10 mouse cellular contexts compared by ENCODE assay signal in genomic region chr3:134829531-134829921, GRCm38 (mm10). TPM values are rescaled to one million over a fixed set of nuclear protein-coding genes. Genes with fewer than 3 reads are reported as not detected.
A peak's percentile ranks its signal among the peaks of the same experiment; 100 is the strongest.
DNase-seq lines count a peak whose midpoint lies in the region; ATAC-seq and TF ChIP-seq lines count a peak whose summit lies in the region.
"Had no signal": no experiment of that assay in that cellular context is flagged by ENCODE, and none has a peak within 500 bp of the region (broad histone marks: within the 10 kb centered on the region; RNA-seq: fewer than 3 reads in every experiment).

No protein-coding gene starts in this region.

- no peak overlapping the region for H3K27ac ChIP-seq in heart, embryonic 14.5 days (replicated peaks in 1 of 2; ENCODE audit: control insufficient read depth in 1 of 2, insufficient read depth in 1 of 2, low read depth in 2 of 2, low read length in 2 of 2)
- H3K27ac ChIP-seq in ES-Bruce4 (ENCODE audit: insufficient read depth, low read length), result no peak overlapping the region
- no peak overlapping the region for H3K27ac ChIP-seq in forebrain, embryonic 15.5 days (replicated peaks)
- no peak overlapping the region for H3K27ac ChIP-seq in liver, postnatal 0 days (ENCODE audit: low read depth)

- no peaks in the 10 kb centered on the region for H3K9me3 ChIP-seq in heart, embryonic 14.5 days (ENCODE audit: control insufficient read depth, low read length)
- H3K9me3 ChIP-seq in ES-Bruce4 (replicated peaks; ENCODE audit: control insufficient read depth, insufficient read depth, low read length, poor library complexity, severe bottlenecking), result no peaks in the 10 kb centered on the region
- no peaks in the 10 kb centered on the region for H3K9me3 ChIP-seq in forebrain, embryonic 15.5 days
- no peaks in the 10 kb centered on the region for H3K9me3 ChIP-seq in liver, postnatal 0 days (ENCODE audit: low read length)

- H3K4me2 ChIP-seq in heart, embryonic 14.5 days (ENCODE audit: low read length), result peak overlapping the region; percentile 83
- H3K4me2 ChIP-seq in forebrain, embryonic 15.5 days (replicated peaks), result peak overlapping the region; percentile 93
- H3K4me2 ChIP-seq in liver, postnatal 0 days (ENCODE audit: low read depth, low read length), result peak overlapping the region; percentile 26

- no peak for DNase-seq in heart, postnatal 14 days
- DNase-seq in liver, postnatal 0 days, result no peak
- no peak for DNase-seq in T-cell, adult 2 months (ENCODE audit: low spot score)
- no peak for DNase-seq in adrenal gland, postnatal 4 days (ENCODE audit: low spot score in 2 of 2)
- DNase-seq: cerebellum, adult 8-10 months had no signal

- TF ChIP-seq CTCF in ES-Bruce4 (IDR thresholded peaks at IDR 0.05; ENCODE audit: low read depth, low read length), result peak; percentile 14
- TF ChIP-seq CTCF in liver, postnatal 0 days (IDR thresholded peaks at IDR 0.05; ENCODE audit: low read depth), result no peak

- H3K36me3 ChIP-seq in heart, embryonic 14.5 days (ENCODE audit: control insufficient read depth, insufficient read depth, low read length), result no peaks in the 10 kb centered on the region
- H3K36me3 ChIP-seq in ES-Bruce4 (ENCODE audit: control insufficient read depth, insufficient read depth, low read length, poor library complexity, severe bottlenecking), result no peaks in the 10 kb centered on the region
- H3K36me3 ChIP-seq in forebrain, embryonic 15.5 days, result no peaks in the 10 kb centered on the region
- H3K36me3 ChIP-seq in liver, postnatal 0 days (replicated peaks; ENCODE audit: insufficient read depth, low read length), result no peaks in the 10 kb centered on the region

- intact Hi-C loops in heart, postnatal 14 days (cut with DNase I), result no loop called here

- TF ChIP-seq POLR2A in ES-Bruce4 (IDR thresholded peaks at IDR 0.05; ENCODE audit: insufficient read depth, low read length), result no peak

- no peaks in the 10 kb centered on the region for H3K4me1 ChIP-seq in heart, embryonic 14.5 days (ENCODE audit: control insufficient read depth in 2 of 2, insufficient read depth in 2 of 2, low read length in 2 of 2)
- H3K4me1 ChIP-seq in ES-Bruce4 (ENCODE audit: control insufficient read depth, insufficient read depth, low read length), result no peaks in the 10 kb centered on the region
- peaks cover 9% of the 10 kb centered on the region for H3K4me1 ChIP-seq in forebrain, embryonic 15.5 days
- no peaks in the 10 kb centered on the region for H3K4me1 ChIP-seq in liver, postnatal 0 days (ENCODE audit: insufficient read depth)

- 10% methylated on average over 13 of the region's 13 CpGs for WGBS in heart, embryonic 14.5 days
- 8% methylated on average over 13 of the region's 13 CpGs for WGBS in forebrain, embryonic 15.5 days
- WGBS in liver, postnatal 0 days (ENCODE audit: insufficient replicate concordance), result 11% methylated on average over 13 of the region's 13 CpGs

- H3K27me3 ChIP-seq in heart, embryonic 14.5 days (ENCODE audit: control insufficient read depth, insufficient read depth, low read length), result peaks cover 13% of the 10 kb centered on the region
- no peaks in the 10 kb centered on the region for H3K27me3 ChIP-seq in ES-Bruce4 (ENCODE audit: control insufficient read depth, insufficient read depth, low read length, poor library complexity, severe bottlenecking)
- no peaks in the 10 kb centered on the region for H3K27me3 ChIP-seq in forebrain, embryonic 15.5 days
- H3K27me3 ChIP-seq in liver, postnatal 0 days (ENCODE audit: insufficient read depth, low read length), result peaks cover 11% of the 10 kb centered on the region; the same call in 1 of the 2 replicates

- H3K4me3 ChIP-seq in heart, embryonic 14.5 days (ENCODE audit: control insufficient read depth in 1 of 2, insufficient read depth in 1 of 2, low read depth in 1 of 2, low read length in 2 of 2), result peak overlapping the region; percentile 30 to 39
- H3K4me3 ChIP-seq in ES-Bruce4 (ENCODE audit: low read depth, low read length), result peak overlapping the region; percentile 37
- H3K4me3 ChIP-seq in forebrain, embryonic 15.5 days, result peak overlapping the region; percentile 48
- no peak overlapping the region; the same call in 1 of the 2 replicates for H3K4me3 ChIP-seq in liver, postnatal 0 days (ENCODE audit: low read depth, low read length)

- TF ChIP-seq EP300 in ES-Bruce4 (IDR thresholded peaks at IDR 0.05; ENCODE audit: insufficient read depth, low read depth, low read length), result no peak
- TF ChIP-seq EP300 in liver, postnatal 0 days (IDR thresholded peaks at IDR 0.05; ENCODE audit: low read depth), result no peak

- H3K9ac ChIP-seq in heart, embryonic 14.5 days (ENCODE audit: low read length), result no peak overlapping the region
- no peak overlapping the region for H3K9ac ChIP-seq in ES-Bruce4 (ENCODE audit: low read depth, poor library complexity, severe bottlenecking)
- H3K9ac ChIP-seq in forebrain, embryonic 15.5 days (replicated peaks), result peak overlapping the region; percentile 36
- no peak overlapping the region for H3K9ac ChIP-seq in liver, postnatal 0 days (replicated peaks)

- no peak for ATAC-seq in heart, embryonic 14.5 days (ENCODE audit: insufficient number of reproducible peaks, insufficient read depth, low FRiP score, low read depth)
- peak; percentile 64 for ATAC-seq in forebrain, embryonic 15.5 days (replicated peaks)
- no peak for ATAC-seq in liver, postnatal 0 days
- no peak for ATAC-seq in erythroid progenitor cell, adult 5-6 weeks (replicated peaks; ENCODE audit: low FRiP score, poor library complexity, severe bottlenecking)
- ATAC-seq: CD4-positive, CD25-positive, alpha-beta regulatory T cell, adult 4 months had no signal

RNA-seq across cellular contexts. Expression of gene Tacr3, which starts 0.7 kb away (rescaled TPM):
- not detected in 2 replicates for polyA plus RNA-seq in heart, embryonic 14.5 days (2014; fragmentation: Nextera tagmentation; extraction: Ambion mirVana)
- total RNA-seq in heart, postnatal 14 days (2021), result not detected
- polyA plus RNA-seq in ES-Bruce4 (2011; ENCODE audit: insufficient read depth, insufficient read length, low read depth, missing spikeins), result not detected in 2 replicates
- polyA plus RNA-seq in forebrain, embryonic 15.5 days (2015; fragmentation: Nextera tagmentation; extraction: Ambion mirVana), result 0.98 and 1.1 TPM in 2 replicates
- polyA plus RNA-seq in liver, postnatal 0 days (2015; fragmentation: Nextera tagmentation; extraction: Ambion mirVana), result 0.02 TPM in 1 of 2 replicates, not detected in the other
- not detected for total RNA-seq in adrenal gland, postnatal 4 days (2021)
- not detected in 2 replicates for total RNA-seq in erythroid progenitor cell, adult 5-6 weeks (2015; ENCODE audit: low replicate concordance)
- total RNA-seq in erythroid progenitor cell, adult 5-6 weeks (2017; ENCODE audit: low replicate concordance), result not detected in 2 replicates
- polyA plus RNA-seq: CD4-positive, CD25-positive, alpha-beta regulatory T cell, adult 4 months had no signal

Comparison
In these comparisons a context has a peak if more than half of its experiments do, and no peak if none do; other contexts are left out.
1. H3K4me2 ChIP-seq: peak in every context shown above with its lines; median percentile 93 in forebrain, embryonic 15.5 days; 83 in heart, embryonic 14.5 days; 26 in liver, postnatal 0 days.